Mouse (Mus musculus) stomach, postnatal 0 days (tissue): ENCODE data around the gene Pde4dip.

ENCODE experiments used
- CTCF ChIP-seq: IDR thresholded peaks from 2 replicates; pipeline ENCODE4 v1.5.1; 2016; ENCODE audit warnings: antibody characterized with exemption, low read depth, mild to moderate bottlenecking, moderate library complexity
- EP300 ChIP-seq: optimal IDR thresholded peaks from 2 replicates; pipeline ENCODE3; 2016; ENCODE audit warnings: antibody characterized with exemption

DNA sequence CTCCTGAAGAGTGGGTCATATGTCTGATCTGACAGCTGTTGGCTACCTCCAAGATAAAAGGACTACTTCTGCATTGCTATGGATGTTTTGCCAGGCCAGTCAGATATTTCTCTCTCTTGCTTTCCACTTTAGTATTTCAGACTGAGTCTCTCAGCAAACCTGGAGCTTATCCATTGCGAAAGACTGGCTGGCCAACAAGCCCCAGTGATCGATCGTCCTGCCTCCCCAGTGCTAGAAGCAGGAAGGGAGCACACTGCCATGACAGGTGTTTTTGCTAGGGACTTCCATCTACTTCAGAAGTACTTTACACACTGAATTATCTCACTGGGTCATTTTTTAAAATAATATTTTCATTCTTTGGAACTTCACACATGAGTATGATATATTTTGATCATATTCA lies 210.1 kb downstream of the Pde4dip start:
- TF ChIP-seq CTCF, result no peak
- TF ChIP-seq EP300, result no peak
